Mouse (Mus musculus) liver, embryonic 14.5 days (tissue): ENCODE results near the gene S100a4.

ENCODE experiments used
- CTCF ChIP-seq: IDR thresholded peaks from 2 replicates; pipeline ENCODE4 v1.5.1; 2016; ENCODE audit warnings: antibody characterized with exemption, low read depth, control low read depth
- EP300 ChIP-seq: IDR thresholded peaks from 2 replicates; pipeline ENCODE4 v1.6.1; 2016; ENCODE audit warnings: antibody characterized with exemption, low read depth

DNA sequence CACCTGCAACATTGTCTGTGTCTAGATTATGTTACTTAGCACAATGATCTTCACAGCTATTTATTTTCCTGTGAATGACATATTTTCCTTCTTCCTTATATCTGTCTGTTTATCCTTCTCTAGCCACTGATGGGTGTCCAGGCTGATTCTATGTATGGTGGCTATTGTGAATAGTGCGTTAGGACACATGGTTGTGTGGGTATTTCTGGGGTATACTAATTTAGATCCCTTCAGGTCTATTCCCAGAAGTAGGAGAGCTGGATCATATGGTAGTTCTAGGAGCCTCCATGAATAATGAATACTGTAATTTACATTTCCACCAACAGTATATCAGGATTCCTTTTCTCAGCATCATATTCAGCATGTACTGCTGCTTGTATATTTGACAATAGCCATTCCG is 46.3 kb downstream of the S100a4 start:
- TF ChIP-seq EP300 (no peak), CTCF (no peak)
